Comparison of ENCODE assay signal across 8 mouse cellular contexts in the genomic region with DNA sequence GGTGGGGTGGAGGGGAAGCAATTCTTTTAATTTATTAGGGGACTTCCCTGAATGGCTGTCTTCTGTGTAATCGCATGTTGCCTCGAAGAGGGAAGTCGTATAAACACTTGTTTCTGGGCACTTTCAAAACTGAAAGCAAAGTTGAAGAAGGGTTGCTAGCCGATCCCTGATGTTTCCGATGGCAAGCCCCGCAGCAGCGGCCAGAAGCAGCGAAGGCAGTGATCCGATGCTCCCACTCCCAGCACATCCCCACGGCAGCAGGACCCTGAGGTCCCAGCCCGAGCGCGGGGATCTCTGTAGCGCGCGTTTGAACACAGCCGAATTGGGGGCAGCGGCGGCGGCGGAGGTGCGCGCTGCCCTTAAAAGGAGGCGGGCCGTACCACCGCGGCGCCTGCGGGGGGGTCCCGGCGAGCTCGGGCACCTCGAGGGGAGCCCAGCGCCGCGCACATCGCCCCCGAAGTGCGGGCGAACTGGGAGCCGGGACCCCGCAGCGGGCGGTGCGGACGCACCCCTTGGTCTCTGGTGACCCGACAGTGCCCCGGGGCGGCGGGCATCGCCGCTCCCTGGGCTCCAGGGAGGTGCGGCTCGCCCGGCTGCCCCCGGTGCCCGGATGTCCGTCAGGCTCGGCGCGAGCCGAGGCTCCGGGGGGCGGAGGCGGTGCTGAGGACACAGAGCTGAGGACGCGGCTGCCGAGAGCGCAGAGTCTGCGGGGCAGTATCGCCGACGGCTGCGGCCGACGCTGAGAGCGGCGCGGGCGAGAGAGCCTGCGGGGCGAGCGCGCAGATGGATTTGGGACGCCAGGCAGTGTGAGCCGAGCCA.
DNase-seq lines count a peak whose midpoint lies in the region; ATAC-seq and TF ChIP-seq lines count a peak whose summit lies in the region.

No protein-coding gene starts in this region.

- ATAC-seq in G1E (ENCODE audit: extremely low read depth, insufficient number of reproducible peaks, low FRiP score, poor library complexity, severe bottlenecking): peak; percentile 29; the same call in 1 of the 2 replicates
- ATAC-seq in forebrain, embryonic 16.5 days: peak; percentile 96
- peak; percentile 97 for ATAC-seq in lung, embryonic 16.5 days (ENCODE audit: low read depth)

- H3K36me3 ChIP-seq in G1E (replicated peaks): peaks cover 26% of the 10 kb centered on the region
- no peaks in the 10 kb centered on the region for H3K36me3 ChIP-seq in forebrain, embryonic 16.5 days (ENCODE audit: control insufficient read depth, insufficient read depth)
- H3K36me3 ChIP-seq in lung, embryonic 16.5 days (ENCODE audit: control insufficient read depth, insufficient read depth, low read length): no peaks in the 10 kb centered on the region
- no peaks in the 10 kb centered on the region for H3K36me3 ChIP-seq in thymus, adult 2 months (ENCODE audit: control insufficient read depth, insufficient read depth, low read length)

- peak overlapping the region; percentile 91 for H3K4me3 ChIP-seq in G1E (ENCODE audit: low read depth, low read length)
- peak overlapping the region; percentile 77 for H3K4me3 ChIP-seq in forebrain, embryonic 16.5 days (replicated peaks; ENCODE audit: low read length)
- H3K4me3 ChIP-seq in layer of hippocampus, adult 2 months: peak overlapping the region; percentile 93
- H3K4me3 ChIP-seq in lung, embryonic 16.5 days (ENCODE audit: low read length): peak overlapping the region; percentile 83
- peak overlapping the region; percentile 95 for H3K4me3 ChIP-seq in thymus, adult 2 months (ENCODE audit: control insufficient read depth, insufficient read depth, low read length)

- peaks cover 71% of the 10 kb centered on the region for H3K4me1 ChIP-seq in G1E (ENCODE audit: insufficient read depth, low read depth, low read length)
- H3K4me1 ChIP-seq in forebrain, embryonic 16.5 days (replicated peaks; ENCODE audit: control insufficient read depth, insufficient read depth, low read length): peaks cover 11% of the 10 kb centered on the region
- H3K4me1 ChIP-seq in lung, embryonic 16.5 days (replicated peaks; ENCODE audit: control insufficient read depth, insufficient read depth, low read length): peaks cover 8% of the 10 kb centered on the region
- peaks cover 20% of the 10 kb centered on the region for H3K4me1 ChIP-seq in thymus, adult 2 months (replicated peaks; ENCODE audit: control insufficient read depth, insufficient read depth, low read length)

- H3K27me3 ChIP-seq in G1E (ENCODE audit: insufficient read depth, low read length): no peaks in the 10 kb centered on the region
- 0 out of 2 replicates have a peak, but pooled peaks cover 3% of the 10 kb centered on the region for H3K27me3 ChIP-seq in forebrain, embryonic 16.5 days (replicated peaks; ENCODE audit: control insufficient read depth, insufficient read depth, low read length)
- no peaks in the 10 kb centered on the region for H3K27me3 ChIP-seq in lung, embryonic 16.5 days (ENCODE audit: control insufficient read depth, insufficient read depth, low read depth, low read length)
- H3K27me3 ChIP-seq in thymus, adult 2 months (ENCODE audit: control insufficient read depth, insufficient read depth, low read length): no peaks in the 10 kb centered on the region

- no peaks in the 10 kb centered on the region for H3K9me3 ChIP-seq in G1E (replicated peaks)
- H3K9me3 ChIP-seq in forebrain, embryonic 16.5 days (ENCODE audit: control insufficient read depth, low read length): no peaks in the 10 kb centered on the region
- no peaks in the 10 kb centered on the region for H3K9me3 ChIP-seq in lung, embryonic 16.5 days (ENCODE audit: control insufficient read depth, low read length)

- H3K9ac ChIP-seq in forebrain, embryonic 16.5 days (replicated peaks; ENCODE audit: low read depth, low read length): peak overlapping the region; percentile 75
- H3K9ac ChIP-seq in lung, embryonic 16.5 days (ENCODE audit: low read length): peak overlapping the region; percentile 88

- peak; percentile 84 for DNase-seq in G1E (ENCODE audit: low spot score)
- DNase-seq in cerebellum, adult 18-20 months: peak; percentile 84 to 88
- DNase-seq in heart, postnatal 25 days (ENCODE audit: low spot score): peak; percentile 80
- DNase-seq in layer of hippocampus, adult 2 months (ENCODE audit: low spot score in 2 of 2): peak; percentile 73 to 76
- peak; percentile 85 for DNase-seq in ovary, adult 18-20 months (ENCODE audit: low spot score)
- DNase-seq in thymus, adult 2 months: peak; percentile 92

- WGBS in forebrain, embryonic 16.5 days: under 1% methylated on average over 78 of the region's 86 CpGs
- under 1% methylated on average over 85 of the region's 86 CpGs for WGBS in lung, embryonic 16.5 days
- under 1% methylated on average over 86 of the region's 86 CpGs for WGBS in thymus, adult 2 months

- TF ChIP-seq POLR2A in thymus, adult 2 months (IDR thresholded peaks at IDR 0.05; ENCODE audit: control insufficient read depth, extremely low read depth, insufficient read depth, low read length, poor library complexity): peak; percentile 96

- H3K27ac ChIP-seq in forebrain, embryonic 16.5 days (ENCODE audit: low read length): peak overlapping the region; percentile 62
- H3K27ac ChIP-seq in layer of hippocampus, adult 2 months: peak overlapping the region; percentile 98
- H3K27ac ChIP-seq in lung, embryonic 16.5 days (ENCODE audit: low read length): peak overlapping the region; percentile 96
- H3K27ac ChIP-seq in thymus, adult 2 months (ENCODE audit: control insufficient read depth, insufficient read depth, low read length): peak overlapping the region; percentile 86

- intact Hi-C loops in heart, postnatal 25 days (cut with DNase I): loop anchor here (1.0 to 5.0 kb wide), 4 partner anchors 20 to 64 kb away; a partner anchor contains a TSS

- TF ChIP-seq CTCF in G1E (IDR thresholded peaks at IDR 0.05; ENCODE audit: low read depth, low read length): no peak
- no peak for TF ChIP-seq CTCF in layer of hippocampus, adult 2 months (conservative IDR thresholded peaks at IDR 0.05)
- TF ChIP-seq CTCF in thymus, adult 2 months (IDR thresholded peaks at IDR 0.05; ENCODE audit: borderline replicate concordance, control insufficient read depth, extremely low read depth, insufficient read depth, low read length, poor library complexity): 0 out of 2 replicates have a peak, but pooled peaks have one; percentile 40

- H3K4me2 ChIP-seq in forebrain, embryonic 16.5 days (ENCODE audit: low read length): peak overlapping the region; percentile 56
- H3K4me2 ChIP-seq in lung, embryonic 16.5 days (ENCODE audit: low read depth, low read length): peak overlapping the region; percentile 79

Comparison
In these comparisons a context has a peak if more than half of its experiments do, and no peak if none do; other contexts are left out.
1. Peak in every context shown above with its lines: DNase-seq, ATAC-seq, H3K4me3 ChIP-seq and H3K27ac ChIP-seq.
2. ATAC-seq: peak in every context shown above with its lines; median percentile 97 in lung, embryonic 16.5 days; 96 in forebrain, embryonic 16.5 days; 29 in G1E.